Mouse (Mus musculus): ENCODE measurements at regions not wholly inside any gene's neighbourhood (a gene's known extent, or its start where the extent isn't known, plus 50 kb on each side); places are given as distances from the start of the nearest gene placed in this dataset.
A peak's percentile ranks its signal among the peaks of the same experiment; 100 is the strongest.

- peak; percentile 25; the same call in 1 of the 2 replicates for ATAC-seq
- no peaks in the 10 kb centered on the region for H3K36me3 ChIP-seq (ENCODE audit: insufficient read depth, low read length)
- no peak overlapping the region for H3K4me2 ChIP-seq (replicated peaks; ENCODE audit: low read depth, low read length)
- TF ChIP-seq CTCF (IDR thresholded peaks at IDR 0.05) (no peak), EP300 (IDR thresholded peaks at IDR 0.05) (no peak)
- no peak overlapping the region for H3K9ac ChIP-seq (replicated peaks; ENCODE audit: low read depth)
- 59% methylated on average over 4 of the region's 4 CpGs for WGBS
- no peak overlapping the region for H3K27ac ChIP-seq (ENCODE audit: low read length)
- H3K9me3 ChIP-seq (ENCODE audit: low read length) = no peaks in the 10 kb centered on the region
- no peak overlapping the region for H3K4me3 ChIP-seq (ENCODE audit: low read depth, low read length)
- DNase-seq (ENCODE audit: low spot score) = peak; percentile 11
- H3K4me1 ChIP-seq (ENCODE audit: insufficient read depth, low read depth, low read length) = no peaks in the 10 kb centered on the region
- H3K27me3 ChIP-seq (replicated peaks; ENCODE audit: insufficient read depth, low read length) = no peaks in the 10 kb centered on the region
Observed at GRCm38 (mm10) chr14:71129771-71130211, 530.2 kb upstream of the Fam160b2 start.

- Histone ChIP-seq H3K36me3 (ENCODE audit: insufficient read depth, low read length) (no peaks in the 10 kb centered on the region), H3K4me1 (ENCODE audit: insufficient read depth, low read depth, low read length) (no peaks in the 10 kb centered on the region), H3K9ac (replicated peaks; ENCODE audit: low read depth) (no peak overlapping the region), H3K9me3 (ENCODE audit: low read length) (no peaks in the 10 kb centered on the region), H3K27ac (ENCODE audit: low read length) (no peak overlapping the region), H3K27me3 (replicated peaks; ENCODE audit: insufficient read depth, low read length) (no peaks in the 10 kb centered on the region), H3K4me2 (replicated peaks; ENCODE audit: low read depth, low read length) (no peak overlapping the region), H3K4me3 (ENCODE audit: low read depth, low read length) (no peak overlapping the region)
- ATAC-seq (peak; percentile 86), DNase-seq (ENCODE audit: low spot score) (peak; percentile 69)
- TF ChIP-seq CTCF (IDR thresholded peaks at IDR 0.05) (no peak), EP300 (IDR thresholded peaks at IDR 0.05) (peak; percentile 35; the same call in 1 of the 2 replicates)
- WGBS = 62% methylated on average over 3 of the region's 3 CpGs
Observed at GRCm38 (mm10) chr14:71128495-71128894, 528.9 kb upstream of the Fam160b2 start.

GRCm38 (mm10) chr14:71118681-71119080 is 519.0 kb upstream of the Fam160b2 start:
- TF ChIP-seq EP300 (IDR thresholded peaks at IDR 0.05) (no peak), CTCF (IDR thresholded peaks at IDR 0.05) (no peak)
- H3K4me3 ChIP-seq (ENCODE audit: low read depth, low read length) = no peak overlapping the region
- no peak overlapping the region for H3K4me2 ChIP-seq (replicated peaks; ENCODE audit: low read depth, low read length)
- DNase-seq (ENCODE audit: low spot score) = no peak
- H3K27ac ChIP-seq (ENCODE audit: low read length) = no peak overlapping the region
- no peaks in the 10 kb centered on the region for H3K4me1 ChIP-seq (ENCODE audit: insufficient read depth, low read depth, low read length)
- H3K27me3 ChIP-seq (replicated peaks; ENCODE audit: insufficient read depth, low read length) = no peaks in the 10 kb centered on the region
- no peak for ATAC-seq
- no peak overlapping the region for H3K9ac ChIP-seq (replicated peaks; ENCODE audit: low read depth)
- H3K36me3 ChIP-seq (ENCODE audit: insufficient read depth, low read length) = no peaks in the 10 kb centered on the region
- no peaks in the 10 kb centered on the region for H3K9me3 ChIP-seq (ENCODE audit: low read length)
- 52% methylated on average over 7 of the region's 7 CpGs for WGBS

GRCm38 (mm10) chr14:71115798-71116432 is 516.3 kb upstream of the Fam160b2 start:
- Histone ChIP-seq H3K27ac (ENCODE audit: low read length) (no peak overlapping the region), H3K4me2 (replicated peaks; ENCODE audit: low read depth, low read length) (no peak overlapping the region), H3K4me3 (ENCODE audit: low read depth, low read length) (no peak overlapping the region), H3K36me3 (ENCODE audit: insufficient read depth, low read length) (no peaks in the 10 kb centered on the region), H3K9me3 (ENCODE audit: low read length) (no peaks in the 10 kb centered on the region), H3K4me1 (ENCODE audit: insufficient read depth, low read depth, low read length) (no peaks in the 10 kb centered on the region), H3K27me3 (replicated peaks; ENCODE audit: insufficient read depth, low read length) (no peaks in the 10 kb centered on the region), H3K9ac (replicated peaks; ENCODE audit: low read depth) (no peak overlapping the region)
- no peak for TF ChIP-seq EP300 (IDR thresholded peaks at IDR 0.05)
- TF ChIP-seq CTCF (IDR thresholded peaks at IDR 0.05) = no peak
- WGBS = 68% methylated on average over 3 of the region's 3 CpGs
- DNase-seq (ENCODE audit: low spot score) = no peak
- ATAC-seq = no peak

- no peak overlapping the region for H3K9ac ChIP-seq (replicated peaks; ENCODE audit: low read depth)
- no peak overlapping the region for H3K27ac ChIP-seq (ENCODE audit: low read length)
- TF ChIP-seq EP300 (IDR thresholded peaks at IDR 0.05) (no peak), CTCF (IDR thresholded peaks at IDR 0.05) (no peak)
- no peaks in the 10 kb centered on the region for H3K36me3 ChIP-seq (ENCODE audit: insufficient read depth, low read length)
- H3K4me2 ChIP-seq (replicated peaks; ENCODE audit: low read depth, low read length) = no peak overlapping the region
- H3K4me1 ChIP-seq (ENCODE audit: insufficient read depth, low read depth, low read length) = no peaks in the 10 kb centered on the region
- H3K4me3 ChIP-seq (ENCODE audit: low read depth, low read length) = no peak overlapping the region
- no peaks in the 10 kb centered on the region for H3K27me3 ChIP-seq (replicated peaks; ENCODE audit: insufficient read depth, low read length)
- no peak for DNase-seq (ENCODE audit: low spot score)
- ATAC-seq = no peak
- no peaks in the 10 kb centered on the region for H3K9me3 ChIP-seq (ENCODE audit: low read length)
- WGBS = 62% methylated on average over 8 of the region's 8 CpGs
Observed at GRCm38 (mm10) chr14:71115095-71115797, 515.6 kb upstream of the Fam160b2 start.

- Histone ChIP-seq H3K36me3 (ENCODE audit: insufficient read depth, low read length) (no peaks in the 10 kb centered on the region), H3K9ac (replicated peaks; ENCODE audit: low read depth) (no peak overlapping the region), H3K9me3 (ENCODE audit: low read length) (no peaks in the 10 kb centered on the region), H3K4me1 (ENCODE audit: insufficient read depth, low read depth, low read length) (no peaks in the 10 kb centered on the region), H3K27me3 (replicated peaks; ENCODE audit: insufficient read depth, low read length) (no peaks in the 10 kb centered on the region), H3K4me2 (replicated peaks; ENCODE audit: low read depth, low read length) (no peak overlapping the region), H3K27ac (ENCODE audit: low read length) (no peak overlapping the region), H3K4me3 (ENCODE audit: low read depth, low read length) (no peak overlapping the region)
- no peak for DNase-seq (ENCODE audit: low spot score)
- TF ChIP-seq CTCF (IDR thresholded peaks at IDR 0.05) = no peak
- TF ChIP-seq EP300 (IDR thresholded peaks at IDR 0.05) = no peak
- no peak for ATAC-seq
Observed at GRCm38 (mm10) chr14:71113198-71113597, 513.6 kb upstream of the Fam160b2 start.

Measured in lung, postnatal 0 days (tissue).